Mouse (Mus musculus) thymus, postnatal 4 days (tissue): ENCODE data around the gene Fam219b.

Source experiments
- DNase-seq: peaks from one replicate; pipeline ENCODE4 v3.0.0; 2021

Gene Fam219b

DNA sequence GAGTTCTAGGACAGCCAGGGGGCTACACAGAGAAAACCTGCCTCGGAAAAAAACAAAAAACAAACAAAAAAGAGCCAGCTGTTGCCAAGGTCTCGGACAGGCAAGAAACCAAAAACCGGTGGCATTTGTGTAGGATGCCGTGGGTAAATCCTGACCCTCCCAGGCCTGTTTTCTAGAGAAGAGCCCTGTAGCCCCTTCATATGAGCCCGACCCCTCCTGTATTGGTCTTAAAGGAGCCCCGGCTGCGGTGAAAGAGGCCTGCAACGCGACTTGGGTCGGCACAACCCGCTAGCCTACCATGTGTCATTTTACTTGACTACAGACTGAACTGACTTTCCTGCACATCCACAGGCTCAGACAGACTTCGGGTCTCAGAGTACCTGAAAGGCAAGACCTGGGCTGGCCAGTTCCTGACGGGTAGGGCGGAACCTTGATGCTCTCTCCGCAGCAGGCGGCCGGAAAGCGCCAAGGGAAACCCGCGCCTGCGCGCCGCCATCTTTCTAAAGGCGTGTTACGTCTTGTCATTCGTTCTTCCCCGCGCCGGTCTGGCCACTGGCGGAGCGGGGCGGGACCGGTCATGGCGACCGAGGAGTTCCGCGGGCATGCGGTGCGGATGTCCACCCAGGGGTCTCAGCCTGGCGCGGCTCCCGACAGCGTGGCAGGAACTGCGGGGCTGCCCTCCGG, at the start of gene Fam219b:
TSS of gene Fam219b (plus strand) at position 485 of the 684 bp plus-strand sequence.
- DNase-seq: peak; percentile 91

GRCm38 (mm10) chr9:57487807-57488206, 49.5 kb upstream of the Fam219b start:
- no peak for DNase-seq

- DNase-seq: no peak
Observed at GRCm38 (mm10) chr9:57493532-57493931, 43.8 kb upstream of the Fam219b start.

- no peak for DNase-seq
Observed at GRCm38 (mm10) chr9:57494970-57495369, 42.4 kb upstream of the Fam219b start.

GRCm38 (mm10) chr9:57497236-57497635, 40.1 kb upstream of the Fam219b start:
- no peak for DNase-seq

GRCm38 (mm10) chr9:57498536-57498935, 38.8 kb upstream of the Fam219b start:
- no peak for DNase-seq

DNA sequence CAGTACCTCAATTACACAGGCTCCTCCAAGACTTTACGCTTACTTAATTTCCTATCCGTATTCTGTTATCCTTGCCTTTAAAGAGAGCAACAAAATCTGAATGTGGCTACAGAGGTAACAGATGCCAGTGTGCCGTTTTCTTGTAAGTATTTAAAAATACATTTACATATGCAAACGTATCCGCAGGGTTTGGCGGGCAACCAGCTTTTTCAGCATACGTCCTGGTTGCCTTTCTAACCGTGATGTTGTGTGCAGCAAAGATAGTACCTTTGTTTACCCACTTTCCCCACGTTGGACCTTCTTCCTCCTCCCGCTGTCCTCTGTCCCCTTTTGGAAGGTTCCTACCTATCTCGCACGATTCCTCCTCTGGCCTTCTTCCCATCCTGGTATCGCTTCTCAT, 35.9 kb upstream of the Fam219b start:
- DNase-seq: no peak

DNA sequence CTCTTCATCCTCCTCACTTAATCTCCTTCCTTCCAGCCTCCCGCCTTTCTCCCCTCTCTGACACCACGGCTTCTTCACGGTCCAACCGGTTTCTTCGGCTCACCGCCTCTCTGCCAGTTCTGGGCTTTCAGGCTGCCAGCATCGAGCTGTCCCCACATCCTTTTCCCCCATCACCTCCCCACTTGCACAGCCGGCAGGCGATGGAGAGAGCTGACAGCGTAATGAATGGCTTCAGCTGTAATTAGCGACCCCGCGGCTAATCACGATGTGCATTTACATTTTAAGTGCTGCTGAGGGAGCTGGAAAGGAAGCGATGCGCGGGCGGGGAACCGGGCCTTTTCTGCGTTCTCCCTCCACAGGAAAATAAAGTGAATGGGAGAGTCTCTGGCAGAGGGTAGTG, 35.5 kb upstream of the Fam219b start:
- DNase-seq: peak; percentile 18

DNA sequence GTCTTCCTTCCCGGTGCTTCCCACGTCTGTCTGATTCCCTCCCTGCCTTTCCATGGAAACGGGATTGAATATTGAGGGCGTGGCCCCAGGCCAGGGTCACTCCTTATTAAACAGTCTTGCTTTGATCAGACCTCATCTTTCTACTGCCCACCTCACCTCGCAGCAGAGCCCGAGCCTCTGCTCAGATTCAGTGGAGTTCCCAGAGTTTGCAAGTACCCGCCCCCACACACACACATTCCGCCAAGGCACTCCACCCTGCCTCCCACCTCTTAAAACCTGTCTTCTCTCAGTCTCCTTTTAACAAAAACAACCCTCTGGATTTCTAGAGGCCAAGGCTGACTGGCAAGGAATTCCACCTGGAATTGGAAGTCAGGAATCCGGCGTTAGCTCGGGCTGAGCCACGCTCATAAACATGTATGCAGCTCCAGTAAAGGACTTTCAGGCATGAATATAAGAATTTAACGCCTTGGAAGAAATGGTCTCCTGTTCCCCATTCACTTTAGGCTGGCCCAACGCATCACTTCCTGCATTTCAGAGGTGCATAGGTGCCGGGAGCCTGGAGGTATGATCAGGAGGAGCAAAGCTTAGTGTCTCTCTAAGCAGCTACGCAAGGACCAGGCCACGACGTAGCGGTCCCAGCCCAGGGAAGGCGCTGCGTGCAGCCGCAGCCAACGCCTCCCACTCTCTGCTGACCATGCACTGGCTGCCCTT, 34.3 kb upstream of the Fam219b start:
- DNase-seq: no peak

DNA sequence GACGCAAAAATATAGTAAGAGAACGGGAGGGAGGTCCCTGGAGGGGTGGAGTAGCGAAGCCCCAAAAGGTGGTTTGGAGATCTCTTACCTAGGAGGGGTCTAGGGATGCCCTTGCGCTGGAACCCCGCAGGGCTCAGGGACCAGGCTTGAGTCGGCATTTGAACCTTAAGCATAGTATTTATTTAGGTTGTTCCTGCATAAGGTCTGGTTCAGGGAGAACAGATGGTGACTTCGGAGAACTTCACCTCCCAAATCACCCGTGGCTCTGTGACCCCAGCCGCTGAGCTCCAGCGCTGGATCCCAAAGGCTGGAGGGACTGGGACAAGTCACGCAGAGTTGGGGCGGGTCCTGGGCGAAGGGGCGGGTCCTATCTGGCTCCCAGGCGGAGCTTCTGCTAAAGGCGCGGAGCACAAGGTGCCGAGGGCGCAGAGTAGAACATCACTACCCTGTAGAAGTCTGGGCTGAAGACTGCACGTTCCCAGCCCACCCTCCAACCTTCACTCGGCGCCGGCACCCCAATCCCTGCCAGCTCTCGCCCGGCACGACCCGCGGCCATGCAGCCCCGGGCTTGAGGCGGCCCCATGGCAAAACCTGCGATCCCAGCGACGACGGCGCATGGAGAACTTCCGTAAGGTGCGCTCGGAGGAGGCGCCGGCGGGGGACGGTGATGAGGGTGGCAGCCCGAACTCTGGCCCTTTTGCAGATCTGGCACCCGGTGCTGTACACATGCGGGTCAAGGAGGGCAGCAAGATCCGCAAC, 33.5 kb upstream of the Fam219b start, which contains the start of gene Rpp25:
TSS of gene Rpp25 (plus strand) at position 405 of the 759 bp plus-strand sequence.
- no peak for DNase-seq

DNA sequence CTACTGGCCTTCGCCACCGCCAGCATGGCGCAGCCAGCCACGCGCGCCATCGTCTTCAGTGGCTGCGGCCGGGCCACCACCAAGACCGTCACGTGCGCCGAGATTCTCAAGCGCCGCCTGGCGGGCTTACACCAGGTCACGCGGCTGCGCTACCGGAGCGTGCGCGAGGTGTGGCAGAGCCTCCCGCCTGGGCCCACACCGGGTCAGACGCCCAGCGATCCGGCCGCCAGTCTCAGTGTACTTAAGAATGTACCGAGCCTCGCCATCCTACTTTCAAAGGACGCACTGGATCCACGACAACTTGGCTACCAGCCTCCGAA, 33.0 kb upstream of the Fam219b start:
- peak; percentile 81 for DNase-seq

DNA sequence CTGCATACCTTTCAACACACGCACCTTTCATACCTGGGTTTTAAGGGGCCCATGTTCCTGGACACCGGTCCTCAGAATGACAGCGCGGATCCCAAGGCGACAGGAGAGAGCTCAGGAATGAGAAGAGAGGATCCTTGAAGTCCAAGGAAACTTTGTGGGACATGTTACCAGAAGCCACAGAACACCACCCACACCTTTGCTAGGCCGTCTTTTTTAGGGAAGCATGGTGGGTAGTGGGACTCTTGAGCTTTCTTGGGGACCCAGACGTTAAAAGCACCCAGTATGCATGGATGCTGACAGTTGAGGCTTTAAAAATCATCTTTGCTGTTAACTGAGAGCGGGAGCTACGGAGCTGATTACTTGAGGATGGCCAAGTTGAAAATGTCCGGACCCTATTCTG, 32.4 kb upstream of the Fam219b start:
- no peak for DNase-seq

DNA sequence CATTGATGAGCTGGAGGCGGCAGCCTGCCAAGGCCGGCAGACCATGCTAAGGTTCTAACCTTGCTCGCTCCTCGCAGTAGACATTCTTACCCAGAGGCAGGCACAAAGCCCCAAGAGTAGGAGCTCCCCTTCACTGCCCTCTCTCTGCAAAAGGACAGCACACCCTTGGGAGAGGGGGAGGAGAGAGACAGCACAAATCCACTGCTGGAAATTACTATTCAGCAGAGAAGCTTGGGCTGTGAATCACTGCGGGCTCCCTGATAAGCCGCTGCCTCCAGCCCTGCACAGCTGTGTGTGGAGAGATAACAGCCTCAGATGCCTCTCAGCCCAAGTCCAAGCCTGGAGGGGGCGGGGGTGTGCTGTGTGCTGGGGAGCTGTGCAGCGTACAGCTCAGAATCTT, 31.6 kb upstream of the Fam219b start:
- no peak for DNase-seq

DNA sequence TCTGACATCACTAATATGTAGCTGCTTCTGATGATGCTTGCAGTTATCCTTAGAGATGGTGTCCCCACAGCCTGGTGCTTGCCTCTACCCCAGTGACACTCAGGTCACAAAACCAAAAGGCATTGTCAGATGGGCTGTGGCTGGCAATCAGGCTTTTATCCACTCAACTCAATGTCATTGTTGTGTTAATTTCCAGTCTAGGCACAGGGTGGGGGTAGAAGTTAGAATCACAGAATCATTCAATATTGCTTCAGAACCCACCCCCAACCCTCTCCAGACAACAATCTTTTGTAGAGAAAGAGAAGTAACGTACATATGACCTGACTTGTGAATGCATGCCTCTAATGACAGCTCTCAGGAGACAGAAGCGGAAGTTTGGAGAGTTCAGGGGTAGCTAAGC, 26.8 kb upstream of the Fam219b start:
- no peak for DNase-seq

DNA sequence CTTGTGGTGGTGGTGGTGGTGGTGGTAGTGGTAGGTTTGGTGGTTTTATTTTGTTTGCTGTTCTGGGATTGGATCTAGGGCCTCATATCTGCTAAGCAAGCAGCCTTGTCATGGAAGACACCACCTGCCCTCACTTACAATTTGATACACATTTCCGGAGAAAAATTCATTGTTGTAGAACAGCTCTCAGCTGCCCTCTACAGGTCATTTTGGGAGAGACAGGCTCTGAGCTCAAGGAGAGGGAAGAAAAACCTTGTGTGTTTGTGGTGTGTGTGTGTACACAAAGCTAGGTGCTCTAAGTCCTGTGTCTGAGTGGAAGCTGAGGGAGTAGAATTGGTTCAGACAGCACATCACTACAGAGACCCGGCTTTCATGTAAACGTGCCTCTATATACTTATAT, 20.2 kb upstream of the Fam219b start:
- DNase-seq: peak; percentile 83

- no peak for DNase-seq
Observed at GRCm38 (mm10) chr9:57520375-57521055, 16.8 kb upstream of the Fam219b start.

DNA sequence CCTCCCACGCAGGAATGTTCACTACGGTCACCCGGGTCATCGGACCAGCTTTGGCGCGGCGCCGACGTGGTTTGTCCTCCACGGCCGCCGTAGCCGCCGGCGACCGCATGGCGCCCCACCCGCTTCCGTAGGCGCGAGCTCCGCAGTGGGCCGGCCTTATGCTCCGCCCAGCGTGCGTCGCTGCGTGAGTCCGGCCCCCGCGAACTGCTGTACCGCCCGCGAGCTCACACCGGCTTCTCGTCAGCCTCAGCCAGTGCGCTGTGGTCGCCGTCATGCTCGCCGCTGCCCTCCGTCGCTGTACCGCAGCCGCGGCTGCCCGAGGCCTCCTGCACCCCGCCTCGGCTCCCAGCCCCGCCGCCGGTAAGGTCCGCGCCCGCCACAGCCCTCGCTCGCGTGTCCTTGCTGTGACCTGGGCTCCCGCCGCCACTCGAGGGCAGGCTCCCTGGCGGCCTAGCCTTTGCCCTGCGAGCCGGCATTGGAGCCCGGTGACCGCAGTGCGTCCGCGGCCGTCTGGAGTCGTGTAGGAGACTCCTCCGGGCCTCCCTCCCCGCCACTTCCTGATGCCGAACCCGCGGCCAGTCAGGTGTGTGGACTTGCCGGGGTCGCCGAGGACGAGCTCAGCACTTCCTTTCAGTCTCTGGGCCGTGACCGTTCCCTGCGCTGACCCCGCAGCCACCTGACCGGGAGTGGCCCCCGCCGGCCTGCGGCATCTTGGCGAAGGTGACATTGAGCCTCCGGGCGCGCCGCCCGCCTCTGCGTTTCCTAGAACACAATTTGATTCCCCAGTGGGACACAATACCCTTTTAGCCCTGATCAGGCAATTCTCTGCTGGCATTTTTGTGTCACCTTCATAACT, 16.0 kb upstream of the Fam219b start, which contains the start of gene Cox5a:
TSS of gene Cox5a (plus strand) at position 219 of the 856 bp plus-strand sequence.
- peak; percentile 93 for DNase-seq

GRCm38 (mm10) chr9:57522114-57522860, 15.0 kb upstream of the Fam219b start:
- DNase-seq: no peak

DNA sequence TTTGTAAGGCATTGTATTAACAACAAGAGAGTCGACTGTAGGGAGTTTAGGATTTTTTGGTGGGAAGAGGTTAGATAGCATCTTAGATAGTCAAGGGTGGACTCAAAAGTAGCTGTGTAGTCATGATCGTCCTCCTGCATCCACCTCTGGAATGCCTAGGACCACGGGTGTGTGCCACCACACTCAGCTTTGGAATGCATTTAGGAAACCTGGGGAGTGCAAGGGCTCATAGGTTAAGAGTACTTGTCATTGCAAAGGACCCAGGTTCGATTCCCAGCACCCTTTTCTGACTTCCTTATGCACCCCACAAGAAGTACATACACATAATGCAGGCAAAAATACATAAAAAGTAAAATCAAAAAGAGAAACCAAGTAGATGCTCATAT, 14.5 kb upstream of the Fam219b start:
- no peak for DNase-seq

DNA sequence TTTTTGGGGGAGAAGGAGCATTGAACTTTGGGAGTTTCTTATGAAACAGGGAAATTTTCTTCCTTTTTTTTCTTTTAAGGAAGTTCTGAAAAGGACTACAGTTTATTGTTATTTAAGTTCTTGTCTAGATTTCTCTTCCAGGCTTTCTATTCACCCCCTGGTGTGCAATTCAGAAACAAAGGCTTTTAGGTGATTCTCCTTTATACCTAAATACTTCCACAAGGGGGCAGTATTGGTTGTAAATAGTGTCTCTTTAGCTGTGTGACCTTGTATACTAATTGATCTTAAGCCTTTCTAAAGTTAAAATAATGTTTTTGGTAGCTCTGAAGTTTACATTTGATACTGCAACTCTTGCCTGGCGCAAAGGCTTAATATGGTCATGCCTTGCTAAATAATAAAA, 13.6 kb upstream of the Fam219b start:
- no peak for DNase-seq

- no peak for DNase-seq
Observed at GRCm38 (mm10) chr9:57524439-57524838, 12.9 kb upstream of the Fam219b start.

DNA sequence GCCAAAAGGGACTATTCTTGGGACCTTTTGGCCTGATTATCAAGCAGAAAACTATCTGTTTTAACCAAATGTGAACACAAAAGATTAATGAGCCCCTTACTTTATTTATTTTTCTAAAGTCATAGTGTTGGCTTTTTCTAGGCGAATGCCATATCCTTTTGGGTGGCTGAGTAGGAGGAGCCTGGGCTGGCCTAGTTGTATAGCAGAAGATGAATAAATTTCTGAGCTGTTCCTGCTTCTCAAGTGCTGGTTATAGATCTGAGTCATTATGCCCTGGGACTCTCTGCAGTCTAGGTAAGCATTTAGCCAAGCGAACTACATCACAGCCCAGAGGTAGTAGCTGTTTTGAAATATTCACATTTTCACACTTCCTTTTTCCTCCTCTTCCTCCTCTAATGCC, 11.8 kb upstream of the Fam219b start:
- no peak for DNase-seq
